Mouse (Mus musculus): ENCODE results near the gene Pabpc4l. TPM values are rescaled to one million over a fixed set of nuclear protein-coding genes. Genes with fewer than 3 reads are reported as not detected.
"Not testable (repeated sequence)": the region's sequence is repeated elsewhere in the genome, so short reads cannot be mapped to it uniquely, and the experiment has no call there.

Gene Pabpc4l
- 7.0 and 8.5 TPM in 2 replicates for total RNA-seq (2014; rRNA removed; ENCODE audit: low replicate concordance)
- polyA plus RNA-seq (2015; fragmentation: Nextera tagmentation; extraction: Ambion mirVana) = 3.5 and 4.1 TPM in 2 replicates

DNA sequence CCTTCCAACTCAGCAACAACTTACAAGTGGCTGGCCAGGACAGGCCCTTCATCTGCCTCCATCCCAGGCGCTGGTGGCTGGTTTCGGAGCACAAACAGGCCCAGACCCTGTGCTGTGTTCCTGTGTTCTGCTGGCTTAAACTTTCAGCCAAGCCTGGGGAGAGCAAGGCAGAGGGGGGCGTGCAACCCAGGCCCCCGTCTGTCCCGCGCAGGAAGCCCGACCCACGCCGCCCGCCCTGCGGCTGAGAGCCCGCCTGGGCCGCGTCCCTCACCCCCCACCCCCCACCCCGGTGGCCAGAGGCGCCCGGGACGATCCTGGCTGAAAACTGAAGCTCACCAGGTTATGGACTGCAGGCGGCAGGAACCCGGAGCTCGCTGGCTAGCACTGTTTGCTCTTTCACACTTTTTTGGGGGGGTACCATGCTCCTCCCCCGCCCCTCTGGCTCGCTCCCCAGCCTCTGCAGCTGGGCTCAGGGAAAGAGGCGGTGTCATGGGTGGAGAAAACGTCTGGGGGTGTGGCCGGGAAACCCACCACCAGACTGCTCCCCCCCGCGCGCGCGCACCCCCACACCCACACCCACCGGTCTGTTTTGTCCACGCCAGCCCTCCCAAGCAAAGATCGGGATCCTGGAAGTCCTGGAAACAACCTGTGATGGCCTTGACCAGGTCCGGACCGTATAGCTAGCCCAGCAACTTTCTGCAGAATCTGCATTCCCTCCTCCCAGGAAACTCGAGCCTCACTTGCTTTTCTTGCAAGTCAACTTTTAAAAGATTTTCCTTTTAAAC, at the start of gene Pabpc4l:
Gene Pabpc4l (minus strand): TSS at position 739 of the 785 bp plus-strand sequence.
- DNase-seq (ENCODE audit: low spot score) (peak; percentile 33), ATAC-seq (ENCODE audit: insufficient read depth, low read depth) (peak; percentile 87)
- Histone ChIP-seq H3K9ac (replicated peaks; ENCODE audit: low read depth, low read length) (peak within 1 kb of the TSS; percentile 67), H3K4me1 (ENCODE audit: control insufficient read depth, insufficient read depth) (no peaks in the 10 kb centered on the region), H3K9me3 (replicated peaks; ENCODE audit: control insufficient read depth, low read length) (no peaks in the 10 kb centered on the region), H3K4me3 (ENCODE audit: low read depth, low read length) (peak within 1 kb of the TSS; percentile 72), H3K4me2 (ENCODE audit: low read depth, low read length) (peak within 1 kb of the TSS; percentile 91), H3K27me3 (ENCODE audit: control insufficient read depth, insufficient read depth, low read length) (no peaks in the 10 kb centered on the region), H3K27ac (ENCODE audit: low read depth) (peak within 1 kb of the TSS; percentile 51; the same call in 1 of the 2 replicates), H3K36me3 (replicated peaks; ENCODE audit: control insufficient read depth, insufficient read depth, low read length) (no peaks in the 10 kb centered on the region)
- WGBS = 1% methylated on average over 36 of the region's 37 CpGs
- TF ChIP-seq EP300 (IDR thresholded peaks at IDR 0.05; ENCODE audit: low read depth) (no peak), CTCF (IDR thresholded peaks at IDR 0.05; ENCODE audit: low read depth) (no peak)

DNA sequence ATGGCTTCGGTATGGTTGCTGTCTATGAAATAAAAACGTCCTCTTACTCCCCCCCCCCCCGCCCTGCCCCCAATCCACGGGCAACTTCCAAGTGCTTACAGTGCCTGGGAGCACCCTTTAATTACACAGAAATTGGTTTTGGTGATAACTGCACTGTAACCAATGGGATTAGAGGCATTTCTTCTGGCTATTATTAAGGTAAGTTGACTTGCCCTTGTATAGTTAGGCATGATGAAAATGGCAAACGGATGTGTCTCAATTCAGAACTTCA, 42.9 kb upstream of the Pabpc4l start:
- Histone ChIP-seq H3K27me3 (ENCODE audit: control insufficient read depth, insufficient read depth, low read length) (no peaks in the 10 kb centered on the region), H3K9ac (replicated peaks; ENCODE audit: low read depth, low read length) (no peak overlapping the region), H3K9me3 (replicated peaks; ENCODE audit: control insufficient read depth, low read length) (no peaks in the 10 kb centered on the region), H3K27ac (ENCODE audit: low read depth) (no peak overlapping the region), H3K4me3 (ENCODE audit: low read depth, low read length) (no peak overlapping the region), H3K4me2 (ENCODE audit: low read depth, low read length) (no peak overlapping the region; the same call in 1 of the 2 replicates), H3K4me1 (ENCODE audit: control insufficient read depth, insufficient read depth) (no peaks in the 10 kb centered on the region), H3K36me3 (replicated peaks; ENCODE audit: control insufficient read depth, insufficient read depth, low read length) (no peaks in the 10 kb centered on the region)
- no peak for ATAC-seq (ENCODE audit: insufficient read depth, low read depth)
- 49% methylated on average over 5 of the region's 5 CpGs for whole genome bisulfite sequencing
- DNase-seq (ENCODE audit: low spot score) = no peak
- TF ChIP-seq CTCF (IDR thresholded peaks at IDR 0.05; ENCODE audit: low read depth) (no peak), EP300 (IDR thresholded peaks at IDR 0.05; ENCODE audit: low read depth) (no peak)

DNA sequence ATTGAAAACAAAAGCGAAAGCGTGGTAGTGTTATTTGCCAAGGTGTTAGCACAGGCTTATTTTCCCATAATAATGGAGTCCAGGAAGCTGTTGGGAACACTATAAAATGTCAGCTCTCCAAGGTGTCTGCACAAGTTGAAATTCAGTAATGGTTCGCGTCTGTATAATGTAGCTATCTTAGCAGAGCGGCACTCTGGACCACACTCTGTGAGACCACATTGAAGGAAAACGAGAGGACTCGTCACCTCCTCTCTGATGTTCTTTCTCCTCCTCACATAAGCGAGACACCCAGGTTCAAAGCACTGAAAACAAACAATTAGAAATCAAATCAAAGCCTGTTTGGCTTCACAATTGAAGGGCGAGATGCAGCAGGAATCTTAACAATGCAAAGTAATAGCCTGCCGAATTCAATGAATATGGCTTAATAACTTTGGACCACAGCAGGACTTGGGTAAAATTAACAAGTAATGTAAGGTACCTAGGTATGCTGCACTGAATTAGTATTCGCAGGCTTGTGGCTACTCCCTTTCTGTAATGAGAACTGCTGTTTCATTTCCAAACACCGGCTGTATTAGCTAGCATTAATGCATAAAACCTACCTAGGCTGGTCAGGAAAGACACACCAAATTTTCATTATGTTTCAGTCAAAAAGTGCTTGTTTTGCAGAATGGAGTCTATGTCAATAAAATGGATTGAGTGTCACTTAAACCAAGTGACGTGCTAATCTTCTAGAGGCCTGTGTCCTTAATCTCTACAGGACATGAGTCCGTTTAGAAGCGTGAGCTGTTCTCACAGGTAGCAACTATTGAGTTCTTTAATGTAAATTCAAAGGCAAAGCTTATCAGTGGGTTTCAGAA, 42.3 kb upstream of the Pabpc4l start:
- Histone ChIP-seq H3K36me3 (replicated peaks; ENCODE audit: control insufficient read depth, insufficient read depth, low read length) (no peaks in the 10 kb centered on the region), H3K4me2 (ENCODE audit: low read depth, low read length) (peak overlapping the region; percentile 51), H3K27me3 (ENCODE audit: control insufficient read depth, insufficient read depth, low read length) (no peaks in the 10 kb centered on the region), H3K9me3 (replicated peaks; ENCODE audit: control insufficient read depth, low read length) (no peaks in the 10 kb centered on the region), H3K27ac (ENCODE audit: low read depth) (no peak overlapping the region), H3K9ac (replicated peaks; ENCODE audit: low read depth, low read length) (no peak overlapping the region), H3K4me3 (ENCODE audit: low read depth, low read length) (peak overlapping the region; percentile 34), H3K4me1 (ENCODE audit: control insufficient read depth, insufficient read depth) (no peaks in the 10 kb centered on the region)
- no peak for TF ChIP-seq CTCF (IDR thresholded peaks at IDR 0.05; ENCODE audit: low read depth)
- no peak for TF ChIP-seq EP300 (IDR thresholded peaks at IDR 0.05; ENCODE audit: low read depth)
- DNase-seq (ENCODE audit: low spot score) (no peak), ATAC-seq (ENCODE audit: insufficient read depth, low read depth) (no peak)
- WGBS = 54% methylated on average over 15 of the region's 15 CpGs

DNA sequence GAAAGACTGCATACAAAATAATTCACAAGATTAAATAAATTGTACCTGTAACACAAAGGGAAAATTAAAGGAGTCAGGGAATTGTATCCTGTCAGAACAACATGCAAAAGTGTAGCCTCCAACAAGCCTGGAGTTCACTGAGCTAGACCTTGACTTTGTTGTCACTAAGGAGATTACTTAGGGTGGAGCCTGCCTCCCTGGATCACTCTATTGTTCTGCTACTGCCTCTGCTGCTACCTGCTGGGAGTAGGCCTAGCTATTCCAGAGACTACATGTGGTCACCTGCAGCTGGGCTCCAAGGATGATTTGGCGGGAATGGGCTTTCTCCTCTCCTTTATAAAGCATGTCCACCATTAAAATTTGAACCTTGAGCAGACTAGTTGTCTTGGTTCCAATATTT, 38.1 kb upstream of the Pabpc4l start:
- not testable (repeated sequence) for H3K27ac ChIP-seq (ENCODE audit: low read depth); H3K9me3 ChIP-seq (replicated peaks; ENCODE audit: control insufficient read depth, low read length); H3K4me3 ChIP-seq (ENCODE audit: low read depth, low read length); H3K4me2 ChIP-seq (ENCODE audit: low read depth, low read length); H3K36me3 ChIP-seq (replicated peaks; ENCODE audit: control insufficient read depth, insufficient read depth, low read length); ATAC-seq (ENCODE audit: insufficient read depth, low read depth); H3K4me1 ChIP-seq (ENCODE audit: control insufficient read depth, insufficient read depth); H3K27me3 ChIP-seq (ENCODE audit: control insufficient read depth, insufficient read depth, low read length); DNase-seq (ENCODE audit: low spot score); H3K9ac ChIP-seq (replicated peaks; ENCODE audit: low read depth, low read length)
- WGBS = 75% methylated on average over 1 of the region's 1 CpGs

DNA sequence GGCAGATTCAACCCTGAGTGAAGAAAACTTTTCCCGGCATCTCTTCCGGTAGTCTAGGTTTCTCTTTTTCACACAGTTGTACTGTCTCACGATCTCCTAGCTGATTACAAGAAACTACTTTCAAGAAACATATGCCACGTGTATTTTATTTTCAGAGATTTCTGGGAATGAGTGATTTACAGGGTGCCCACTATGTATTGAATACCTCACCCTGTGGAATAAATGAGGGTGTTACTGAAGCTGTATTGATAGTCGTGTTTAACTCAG, 180 bp upstream of the Pabpc4l start:
- H3K9me3 ChIP-seq (replicated peaks; ENCODE audit: control insufficient read depth, low read length) = no peaks in the 10 kb centered on the region
- H3K4me1 ChIP-seq (ENCODE audit: control insufficient read depth, insufficient read depth) = no peaks in the 10 kb centered on the region
- peak overlapping the region; percentile 72 for H3K4me3 ChIP-seq (ENCODE audit: low read depth, low read length)
- peak overlapping the region; percentile 67 for H3K9ac ChIP-seq (replicated peaks; ENCODE audit: low read depth, low read length)
- WGBS = 9% methylated on average over 5 of the region's 5 CpGs
- H3K36me3 ChIP-seq (replicated peaks; ENCODE audit: control insufficient read depth, insufficient read depth, low read length) = no peaks in the 10 kb centered on the region
- peak overlapping the region; percentile 91 for H3K4me2 ChIP-seq (ENCODE audit: low read depth, low read length)
- TF ChIP-seq EP300 (IDR thresholded peaks at IDR 0.05; ENCODE audit: low read depth) (no peak), CTCF (IDR thresholded peaks at IDR 0.05; ENCODE audit: low read depth) (no peak)
- peak overlapping the region; percentile 51; the same call in 1 of the 2 replicates for H3K27ac ChIP-seq (ENCODE audit: low read depth)
- DNase-seq (ENCODE audit: low spot score) = no peak
- H3K27me3 ChIP-seq (ENCODE audit: control insufficient read depth, insufficient read depth, low read length) = no peaks in the 10 kb centered on the region
- no peak for ATAC-seq (ENCODE audit: insufficient read depth, low read depth)
